Mouse (Mus musculus): ENCODE measurements around the gene Adgrg7. TPM values are rescaled to one million over a fixed set of nuclear protein-coding genes. Genes with fewer than 3 reads are reported as not detected.

The Adgrg7 gene
- polyA plus RNA-seq, 1 experiment, result 8.0 TPM

GRCm38 (mm10) chr16:56799541-56800029 lies 3.9 kb upstream of the Adgrg7 start:
- 77% methylated on average over 3 of the region's 3 CpGs for WGBS
- Histone ChIP-seq H3K27me3 (ENCODE audit: control insufficient read depth, insufficient read depth, low read length) (no peaks in the 10 kb centered on the region; the same call in 1 of the 2 replicates), H3K4me1 (ENCODE audit: control insufficient read depth, insufficient read depth, insufficient read length, low read length) (peaks cover 12% of the 10 kb centered on the region; the same call in 1 of the 2 replicates), H3K27ac (ENCODE audit: insufficient read depth, low read depth, low read length) (no peak overlapping the region), H3K4me3 (ENCODE audit: low read depth, low read length) (no peak overlapping the region), H3K36me3 (ENCODE audit: control insufficient read depth, insufficient read depth, low read length) (no peaks in the 10 kb centered on the region)
- TF ChIP-seq POLR2A (IDR thresholded peaks at IDR 0.05; ENCODE audit: low read depth, low read length) (no peak), CTCF (IDR thresholded peaks at IDR 0.05; ENCODE audit: extremely low read depth, insufficient read length, insufficient replicate concordance, low read depth, low read length) (no peak)

- no peak overlapping the region for H3K4me3 ChIP-seq (ENCODE audit: low read depth, low read length)
- no peaks in the 10 kb centered on the region for H3K36me3 ChIP-seq (ENCODE audit: control insufficient read depth, insufficient read depth, low read length)
- H3K27me3 ChIP-seq (ENCODE audit: control insufficient read depth, insufficient read depth, low read length), result no peaks in the 10 kb centered on the region; the same call in 1 of the 2 replicates
- 0 out of 2 replicates have a peak overlapping the region, but pooled peaks have one; percentile 9 for H3K27ac ChIP-seq (ENCODE audit: insufficient read depth, low read depth, low read length)
- 26% methylated on average over 7 of the region's 7 CpGs for WGBS
- TF ChIP-seq CTCF (IDR thresholded peaks at IDR 0.05; ENCODE audit: extremely low read depth, insufficient read length, insufficient replicate concordance, low read depth, low read length) (no peak), POLR2A (IDR thresholded peaks at IDR 0.05; ENCODE audit: low read depth, low read length) (no peak)
- peaks cover 12% of the 10 kb centered on the region; the same call in 1 of the 2 replicates for H3K4me1 ChIP-seq (ENCODE audit: control insufficient read depth, insufficient read depth, insufficient read length, low read length)
These were observed 3.2 kb upstream of the Adgrg7 start for GRCm38 (mm10) chr16:56798873-56799272.

GRCm38 (mm10) chr16:56794383-56795144 lies 1.1 kb downstream of the Adgrg7 start:
- TF ChIP-seq POLR2A (IDR thresholded peaks at IDR 0.05; ENCODE audit: low read depth, low read length) (no peak), CTCF (IDR thresholded peaks at IDR 0.05; ENCODE audit: extremely low read depth, insufficient read length, insufficient replicate concordance, low read depth, low read length) (no peak)
- WGBS, result 27% methylated on average over 7 of the region's 7 CpGs
- Histone ChIP-seq H3K27ac (ENCODE audit: insufficient read depth, low read depth, low read length) (peak overlapping the region; percentile 72), H3K36me3 (ENCODE audit: control insufficient read depth, insufficient read depth, low read length) (no peaks in the 10 kb centered on the region), H3K27me3 (ENCODE audit: control insufficient read depth, insufficient read depth, low read length) (no peaks in the 10 kb centered on the region), H3K4me3 (ENCODE audit: low read depth, low read length) (peak overlapping the region; percentile 11; the same call in 1 of the 2 replicates), H3K4me1 (ENCODE audit: control insufficient read depth, insufficient read depth, insufficient read length, low read length) (peaks cover 11% of the 10 kb centered on the region; the same call in 1 of the 2 replicates)

- 2% methylated on average over 1 of the region's 1 CpGs for WGBS
These were observed 1.9 kb downstream of the Adgrg7 start for GRCm38 (mm10) chr16:56793778-56794177.

GRCm38 (mm10) chr16:56785943-56786342 lies 9.7 kb downstream of the Adgrg7 start:
- H3K4me3 ChIP-seq (ENCODE audit: low read depth, low read length), result no peak overlapping the region
- H3K36me3 ChIP-seq (ENCODE audit: control insufficient read depth, insufficient read depth, low read length), result no peaks in the 10 kb centered on the region
- H3K27me3 ChIP-seq (ENCODE audit: control insufficient read depth, insufficient read depth, low read length), result no peaks in the 10 kb centered on the region
- H3K27ac ChIP-seq (ENCODE audit: insufficient read depth, low read depth, low read length), result peak overlapping the region; percentile 57
- TF ChIP-seq POLR2A (IDR thresholded peaks at IDR 0.05; ENCODE audit: low read depth, low read length), result no peak
- no peak for TF ChIP-seq CTCF (IDR thresholded peaks at IDR 0.05; ENCODE audit: extremely low read depth, insufficient read length, insufficient replicate concordance, low read depth, low read length)
- peaks cover 8% of the 10 kb centered on the region; the same call in 1 of the 2 replicates for H3K4me1 ChIP-seq (ENCODE audit: control insufficient read depth, insufficient read depth, insufficient read length, low read length)
- WGBS, result 32% methylated on average over 2 of the region's 2 CpGs

More at GRCm38 (mm10) chr16:56793778-56794177, 1.9 kb downstream of the Adgrg7 start:
- H3K4me3 ChIP-seq (ENCODE audit: low read depth, low read length), result no peak overlapping the region
- no peaks in the 10 kb centered on the region for H3K36me3 ChIP-seq (ENCODE audit: control insufficient read depth, insufficient read depth, low read length)
- TF ChIP-seq CTCF (IDR thresholded peaks at IDR 0.05; ENCODE audit: extremely low read depth, insufficient read length, insufficient replicate concordance, low read depth, low read length) (no peak), POLR2A (IDR thresholded peaks at IDR 0.05; ENCODE audit: low read depth, low read length) (no peak)
- H3K4me1 ChIP-seq (ENCODE audit: control insufficient read depth, insufficient read depth, insufficient read length, low read length), result peaks cover 5% of the 10 kb centered on the region; the same call in 1 of the 2 replicates
- no peaks in the 10 kb centered on the region for H3K27me3 ChIP-seq (ENCODE audit: control insufficient read depth, insufficient read depth, low read length)
- peak overlapping the region; percentile 66 for H3K27ac ChIP-seq (ENCODE audit: insufficient read depth, low read depth, low read length)

GRCm38 (mm10) chr16:56771163-56772105 lies 24.2 kb downstream of the Adgrg7 start:
- Histone ChIP-seq H3K27me3 (ENCODE audit: control insufficient read depth, insufficient read depth, low read length) (no peaks in the 10 kb centered on the region), H3K36me3 (ENCODE audit: control insufficient read depth, insufficient read depth, low read length) (peaks cover 29% of the 10 kb centered on the region), H3K4me1 (ENCODE audit: control insufficient read depth, insufficient read depth, insufficient read length, low read length) (no peaks in the 10 kb centered on the region), H3K27ac (ENCODE audit: insufficient read depth, low read depth, low read length) (no peak overlapping the region), H3K4me3 (ENCODE audit: low read depth, low read length) (no peak overlapping the region)
- WGBS, result 56% methylated on average over 10 of the region's 10 CpGs
- TF ChIP-seq CTCF (IDR thresholded peaks at IDR 0.05; ENCODE audit: extremely low read depth, insufficient read length, insufficient replicate concordance, low read depth, low read length), result no peak
